Mouse (Mus musculus) forebrain, embryonic 10.5 days (tissue): ENCODE data around the gene Primpol. TPM values are rescaled to one million over a fixed set of nuclear protein-coding genes. Genes with fewer than 3 reads are reported as not detected.
"Not testable (repeated sequence)": the region's sequence is repeated elsewhere in the genome, so short reads cannot be mapped to it uniquely, and the experiment has no call there.

Experiments used
- DNase-seq: peaks from one replicate; pipeline ENCODE4 v3.0.0-alpha.2; 2017; ENCODE audit warnings: low spot score; ENCODE audit errors: extremely low spot score
- H3K27ac ChIP-seq: fragments of 300-500 bp; sonication (generic); 2 replicates; pipeline ENCODE4 v1.5.1; 2016; ENCODE audit warnings: mild to moderate bottlenecking
- H3K27me3 ChIP-seq: fragments of 300-500 bp; sonication (generic); 2 replicates; pipeline ENCODE4 v1.6.1; 2016; ENCODE audit warnings: mild to moderate bottlenecking; ENCODE audit not compliant: poor library complexity, severe bottlenecking
- H3K36me3 ChIP-seq: fragments of 300-500 bp; sonication (generic); replicated peaks from 2 replicates; pipeline ENCODE4 v1.6.1; 2016; ENCODE audit warnings: mild to moderate bottlenecking, moderate library complexity
- H3K4me1 ChIP-seq: fragments of 300-500 bp; sonication (generic); 2 replicates; pipeline ENCODE4 v1.6.1; 2016
- H3K4me3 ChIP-seq: fragments of 300-500 bp; sonication (generic); 2 replicates; pipeline ENCODE4 v1.5.1; 2016; ENCODE audit warnings: mild to moderate bottlenecking, moderate library complexity
- H3K9me3 ChIP-seq: fragments of 300-500 bp; sonication (generic); 2 replicates; pipeline ENCODE4 v1.6.1; 2016; ENCODE audit warnings: mild to moderate bottlenecking, moderate library complexity
- WGBS: fragments of 180-500 bp; shearing (Covaris S2); methylation state at CpG from one replicate; pipeline ENCODE4 v1.1.7; 2016; 5-methylcytosine and 5-hydroxymethylcytosine counted together
- polyA plus RNA-seq: library from polyadenylated mRNA; unstranded; fragments of >200 nt; fragmentation: Nextera tagmentation; extraction: Ambion mirVana; gene quantifications from 2 replicates; pipeline ENCODE4 v1.2.1, GENCODE M21; 2016

The Primpol gene
- polyA plus RNA-seq, 1 experiment from 2014 or later, result 9.9 TPM

- Histone ChIP-seq H3K4me1 (no peaks in the 10 kb centered on the region), H3K36me3 (peaks cover 17% of the 10 kb centered on the region; the same call in 1 of the 2 replicates), H3K27me3 (no peaks in the 10 kb centered on the region), H3K9me3 (no peaks in the 10 kb centered on the region), H3K27ac (no peak overlapping the region), H3K4me3 (no peak overlapping the region)
- WGBS, result 97% methylated on average over 5 of the region's 5 CpGs
- no peak for DNase-seq
Measured at GRCm38 (mm10) chr8:46598753-46599152, 18.3 kb downstream of the Primpol start.

GRCm38 (mm10) chr8:46598114-46598513 lies 18.9 kb downstream of the Primpol start:
- Histone ChIP-seq H3K27me3 (no peaks in the 10 kb centered on the region), H3K4me1 (no peaks in the 10 kb centered on the region), H3K9me3 (no peaks in the 10 kb centered on the region), H3K27ac (no peak overlapping the region), H3K4me3 (no peak overlapping the region), H3K36me3 (peaks cover 17% of the 10 kb centered on the region; the same call in 1 of the 2 replicates)
- DNase-seq, result no peak
- WGBS, result 92% methylated on average over 2 of the region's 2 CpGs

- H3K27me3 ChIP-seq, result no peaks in the 10 kb centered on the region
- no peaks in the 10 kb centered on the region for H3K4me1 ChIP-seq
- 84% methylated on average over 2 of the region's 2 CpGs for WGBS
- H3K36me3 ChIP-seq, result peaks cover 17% of the 10 kb centered on the region; the same call in 1 of the 2 replicates
- H3K27ac ChIP-seq, result no peak overlapping the region
- DNase-seq, result no peak
- no peaks in the 10 kb centered on the region for H3K9me3 ChIP-seq
- H3K4me3 ChIP-seq, result no peak overlapping the region
Measured at GRCm38 (mm10) chr8:46597411-46597810, 19.6 kb downstream of the Primpol start.

- DNase-seq, result no peak
- 85% methylated on average over 2 of the region's 2 CpGs for WGBS
- Histone ChIP-seq H3K27ac (no peak overlapping the region), H3K9me3 (no peaks in the 10 kb centered on the region), H3K4me1 (no peaks in the 10 kb centered on the region), H3K36me3 (peaks cover 17% of the 10 kb centered on the region; the same call in 1 of the 2 replicates), H3K4me3 (no peak overlapping the region), H3K27me3 (no peaks in the 10 kb centered on the region)
Measured at GRCm38 (mm10) chr8:46596530-46596929, 20.5 kb downstream of the Primpol start.

GRCm38 (mm10) chr8:46595593-46595992 lies 21.4 kb downstream of the Primpol start:
- Histone ChIP-seq H3K27ac (no peak overlapping the region), H3K4me3 (no peak overlapping the region), H3K36me3 (peaks cover 17% of the 10 kb centered on the region; the same call in 1 of the 2 replicates), H3K9me3 (no peaks in the 10 kb centered on the region), H3K27me3 (no peaks in the 10 kb centered on the region), H3K4me1 (no peaks in the 10 kb centered on the region)
- DNase-seq, result no peak
- WGBS, result 89% methylated on average over 2 of the region's 2 CpGs

GRCm38 (mm10) chr8:46593772-46594171 lies 23.2 kb downstream of the Primpol start:
- Histone ChIP-seq H3K36me3 (peaks cover 14% of the 10 kb centered on the region), H3K27me3 (no peaks in the 10 kb centered on the region), H3K4me1 (no peaks in the 10 kb centered on the region), H3K27ac (no peak overlapping the region), H3K4me3 (no peak overlapping the region), H3K9me3 (no peaks in the 10 kb centered on the region)
- 90% methylated on average over 2 of the region's 2 CpGs for WGBS
- DNase-seq, result no peak

- WGBS, result 89% methylated on average over 8 of the region's 8 CpGs
- Histone ChIP-seq H3K4me3 (no peak overlapping the region), H3K36me3 (peaks cover 14% of the 10 kb centered on the region), H3K27ac (no peak overlapping the region), H3K9me3 (no peaks in the 10 kb centered on the region), H3K4me1 (no peaks in the 10 kb centered on the region), H3K27me3 (no peaks in the 10 kb centered on the region)
- DNase-seq, result no peak
Measured at GRCm38 (mm10) chr8:46593067-46593466, 23.9 kb downstream of the Primpol start.

- no peak overlapping the region for H3K27ac ChIP-seq
- 91% methylated on average over 2 of the region's 2 CpGs for WGBS
- H3K27me3 ChIP-seq, result no peaks in the 10 kb centered on the region
- peaks cover 9% of the 10 kb centered on the region for H3K36me3 ChIP-seq
- no peak for DNase-seq
- no peak overlapping the region for H3K4me3 ChIP-seq
- no peaks in the 10 kb centered on the region for H3K9me3 ChIP-seq
- H3K4me1 ChIP-seq, result no peaks in the 10 kb centered on the region
Measured at GRCm38 (mm10) chr8:46588663-46589062, 28.3 kb downstream of the Primpol start.

GRCm38 (mm10) chr8:46587911-46588310 lies 29.1 kb downstream of the Primpol start:
- Histone ChIP-seq H3K36me3 (peaks cover 9% of the 10 kb centered on the region), H3K9me3 (no peaks in the 10 kb centered on the region), H3K27ac (no peak overlapping the region), H3K4me1 (no peaks in the 10 kb centered on the region), H3K4me3 (no peak overlapping the region), H3K27me3 (no peaks in the 10 kb centered on the region)
- WGBS, result 89% methylated on average over 5 of the region's 5 CpGs
- no peak for DNase-seq

GRCm38 (mm10) chr8:46585576-46585975 lies 31.4 kb downstream of the Primpol start:
- Histone ChIP-seq H3K27me3 (no peaks in the 10 kb centered on the region), H3K36me3 (peaks cover 30% of the 10 kb centered on the region), H3K4me3 (no peak overlapping the region), H3K9me3 (no peaks in the 10 kb centered on the region), H3K27ac (no peak overlapping the region), H3K4me1 (no peaks in the 10 kb centered on the region)
- 93% methylated on average over 3 of the region's 3 CpGs for WGBS
- no peak for DNase-seq

- 38% methylated on average over 4 of the region's 4 CpGs for WGBS
- H3K27me3 ChIP-seq, DNase-seq, H3K27ac ChIP-seq, H3K4me3 ChIP-seq, H3K9me3 ChIP-seq, H3K4me1 ChIP-seq: not testable (repeated sequence)
- peaks cover 41% of the 10 kb centered on the region for H3K36me3 ChIP-seq
Measured at GRCm38 (mm10) chr8:46584328-46584727, 32.7 kb downstream of the Primpol start.

GRCm38 (mm10) chr8:46578794-46579193 lies 38.2 kb downstream of the Primpol start:
- WGBS, result 96% methylated on average over 9 of the region's 9 CpGs
- peaks cover 85% of the 10 kb centered on the region for H3K36me3 ChIP-seq
- H3K27ac ChIP-seq, result no peak overlapping the region

GRCm38 (mm10) chr8:46573964-46574363 lies 43.0 kb downstream of the Primpol start:
- WGBS, result 90% methylated on average over 2 of the region's 2 CpGs
- Histone ChIP-seq H3K36me3 (peaks cover 86% of the 10 kb centered on the region), H3K27me3 (no peaks in the 10 kb centered on the region), H3K4me3 (no peak overlapping the region), H3K27ac (no peak overlapping the region), H3K9me3 (no peaks in the 10 kb centered on the region), H3K4me1 (no peaks in the 10 kb centered on the region)
- no peak for DNase-seq

More at GRCm38 (mm10) chr8:46578794-46579193, 38.2 kb downstream of the Primpol start:
- Histone ChIP-seq H3K4me1 (no peaks in the 10 kb centered on the region), H3K9me3 (no peaks in the 10 kb centered on the region), H3K27me3 (no peaks in the 10 kb centered on the region), H3K4me3 (no peak overlapping the region)
- no peak for DNase-seq

GRCm38 (mm10) chr8:46573446-46573845 lies 43.6 kb downstream of the Primpol start:
- Histone ChIP-seq H3K27ac (no peak overlapping the region), H3K4me3 (no peak overlapping the region), H3K4me1 (no peaks in the 10 kb centered on the region), H3K36me3 (peaks cover 85% of the 10 kb centered on the region), H3K9me3 (no peaks in the 10 kb centered on the region), H3K27me3 (no peaks in the 10 kb centered on the region)
- 92% methylated on average over 2 of the region's 2 CpGs for WGBS
- no peak for DNase-seq
